Mouse (Mus musculus) frontal cortex, adult (tissue): ENCODE measurements around the gene Tuba1b.
"Not testable (repeated sequence)": the region's sequence is repeated elsewhere in the genome, so short reads cannot be mapped to it uniquely, and the experiment has no call there.

Experiments
- ATAC-seq: cut with Nextera tagmentation; 2 replicates; pipeline ENCODE4 v1.9.2; 2017; ENCODE audit warnings: mild to moderate bottlenecking, moderate library complexity, mixed read lengths; ENCODE audit not compliant: low TSS enrichment

Gene Tuba1b

DNA sequence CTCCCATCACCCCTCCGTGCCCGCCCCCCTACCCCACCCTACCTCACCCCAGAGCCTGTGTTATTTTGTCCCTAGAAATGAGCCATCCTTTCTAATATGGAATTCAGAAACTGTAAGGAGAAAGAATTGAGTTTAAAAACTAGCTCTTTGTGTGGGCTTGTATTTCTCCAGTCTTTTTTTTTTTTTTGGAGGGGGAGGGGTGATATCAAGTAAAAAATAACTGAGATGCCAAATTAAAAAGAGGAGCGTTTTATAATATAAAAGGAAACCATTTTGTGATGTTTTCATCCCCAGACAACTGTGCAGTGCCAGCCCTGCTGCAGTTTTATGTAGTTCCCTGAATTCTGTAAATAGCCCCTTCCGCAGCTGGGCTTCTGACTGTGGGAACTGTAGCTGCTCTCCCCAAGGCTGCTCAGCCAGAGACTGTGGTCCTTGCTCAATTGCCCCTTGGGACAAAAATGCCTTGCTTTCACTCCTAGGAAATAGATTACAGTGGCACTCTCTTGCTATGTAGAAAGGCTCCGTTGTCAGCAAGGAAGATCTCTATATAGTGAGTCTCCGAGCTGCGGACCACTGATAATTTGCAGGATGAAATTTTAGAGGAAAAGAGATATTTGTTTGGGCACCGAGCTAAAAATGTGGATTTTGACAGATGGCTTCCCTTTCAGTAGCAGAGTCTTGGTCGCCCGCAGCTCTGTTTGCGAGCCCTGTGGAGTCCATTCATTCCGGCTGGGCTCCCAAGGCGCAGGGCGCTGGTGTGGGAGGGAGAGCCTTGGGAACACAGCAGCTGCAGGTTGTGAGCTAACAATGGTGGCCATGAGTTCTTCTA lies 20.3 kb upstream of the Tuba1b start:
- peak; percentile 42; the same call in 1 of the 2 replicates for ATAC-seq

DNA sequence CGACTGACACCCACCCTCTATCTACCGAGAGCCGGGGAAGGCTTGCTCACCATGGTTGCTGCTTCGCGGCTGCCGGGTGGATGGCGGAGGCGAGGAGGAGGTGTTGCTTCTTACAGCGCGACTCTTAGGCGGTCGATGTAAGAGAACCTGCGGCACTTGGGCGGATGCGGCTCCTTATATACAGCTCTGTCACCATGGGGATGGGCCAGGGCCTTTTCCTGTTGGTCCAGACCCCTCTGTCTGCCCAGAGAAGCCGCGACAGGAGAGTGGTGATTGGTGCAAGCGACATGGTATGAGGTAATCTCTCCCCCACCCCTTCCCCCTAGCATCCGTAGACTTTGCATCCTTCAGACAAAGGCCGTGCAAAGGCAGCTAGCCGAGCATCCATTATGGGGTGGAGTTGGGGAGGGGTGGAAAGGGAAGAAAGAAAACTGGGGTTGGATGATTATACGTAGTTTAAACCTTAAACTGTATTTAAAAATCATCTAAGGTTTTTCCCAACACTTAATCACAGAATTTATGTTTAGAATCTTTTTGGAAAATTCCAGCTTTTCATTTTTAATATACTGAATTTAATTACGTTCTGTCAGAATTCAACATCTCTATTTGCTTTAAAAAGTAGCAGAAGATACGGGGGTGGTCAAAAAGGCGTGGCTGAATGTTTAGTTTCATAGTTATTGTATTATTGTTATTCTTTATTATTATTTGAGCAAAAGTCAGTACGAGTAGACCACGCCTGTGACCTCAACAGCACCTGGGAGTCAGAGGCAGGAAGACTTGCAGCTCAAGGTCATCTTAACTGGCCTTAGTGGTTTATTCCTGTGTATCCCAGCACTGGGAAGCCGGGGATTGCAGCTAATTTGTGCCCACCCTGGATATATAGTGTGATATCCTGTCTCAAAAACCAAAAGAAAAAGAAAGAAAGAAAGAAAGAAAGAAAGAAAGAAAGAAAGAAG lies 19.3 kb upstream of the Tuba1b start, which contains the start of the genes Gm49450 and Tuba1a:
Gene Gm49450 (minus strand): TSS at position 151 of the 956 bp plus-strand sequence.
Gene Tuba1a (minus strand): TSS at position 303 of the 956 bp plus-strand sequence.
- peak; percentile 91 for ATAC-seq

DNA sequence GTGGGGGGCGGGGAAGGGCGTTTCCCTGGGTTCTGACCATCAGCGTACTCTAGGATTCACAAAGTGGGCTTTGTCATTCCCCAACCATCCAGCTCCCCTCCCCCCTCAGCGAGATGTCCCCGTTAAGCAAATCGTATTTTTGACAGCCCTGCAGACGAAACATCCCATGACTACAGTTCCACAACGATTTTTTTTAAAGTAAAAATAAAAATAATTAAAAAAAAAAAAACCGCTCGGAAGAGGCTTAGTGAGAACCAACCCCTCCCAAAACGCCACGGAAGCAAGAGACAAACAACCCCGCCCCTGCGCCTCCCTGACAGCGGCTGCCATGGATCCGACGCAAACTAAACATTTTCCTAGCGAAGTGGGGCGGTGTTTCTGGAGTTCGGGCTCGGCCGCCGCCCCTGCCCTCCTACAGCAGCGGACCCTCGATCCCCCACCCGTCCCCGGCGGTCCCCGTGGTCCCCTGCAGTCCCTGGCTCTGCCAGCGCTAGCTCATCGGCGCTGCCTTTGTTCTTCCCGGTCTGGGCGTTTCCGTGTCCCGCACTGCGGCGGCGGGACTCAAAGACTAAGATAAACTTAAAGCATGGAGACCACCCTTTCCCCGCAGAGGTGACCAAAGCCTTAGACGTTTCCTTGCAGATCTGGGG lies 18.5 kb upstream of the Tuba1b start:
- ATAC-seq, result peak; percentile 16; the same call in 1 of the 2 replicates

DNA sequence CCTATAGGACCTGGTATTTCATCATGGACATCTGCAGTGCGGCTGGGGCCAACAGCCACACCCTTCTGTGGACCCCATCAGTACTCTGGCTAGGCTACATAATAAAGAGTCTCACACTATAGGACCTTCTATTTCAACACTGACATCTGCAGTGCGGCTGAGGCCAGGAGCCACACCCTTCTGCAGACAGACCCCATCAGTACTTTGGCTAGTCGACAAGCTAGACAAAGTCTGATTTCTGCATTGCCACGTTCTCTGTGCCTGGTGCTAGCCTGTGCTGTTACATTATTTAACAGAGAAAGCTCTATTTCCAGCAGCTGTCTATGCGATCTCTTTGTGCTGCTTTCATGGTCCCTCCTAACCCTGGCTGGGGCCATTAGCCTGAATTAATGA lies 17.7 kb upstream of the Tuba1b start:
- ATAC-seq, result no peak

DNA sequence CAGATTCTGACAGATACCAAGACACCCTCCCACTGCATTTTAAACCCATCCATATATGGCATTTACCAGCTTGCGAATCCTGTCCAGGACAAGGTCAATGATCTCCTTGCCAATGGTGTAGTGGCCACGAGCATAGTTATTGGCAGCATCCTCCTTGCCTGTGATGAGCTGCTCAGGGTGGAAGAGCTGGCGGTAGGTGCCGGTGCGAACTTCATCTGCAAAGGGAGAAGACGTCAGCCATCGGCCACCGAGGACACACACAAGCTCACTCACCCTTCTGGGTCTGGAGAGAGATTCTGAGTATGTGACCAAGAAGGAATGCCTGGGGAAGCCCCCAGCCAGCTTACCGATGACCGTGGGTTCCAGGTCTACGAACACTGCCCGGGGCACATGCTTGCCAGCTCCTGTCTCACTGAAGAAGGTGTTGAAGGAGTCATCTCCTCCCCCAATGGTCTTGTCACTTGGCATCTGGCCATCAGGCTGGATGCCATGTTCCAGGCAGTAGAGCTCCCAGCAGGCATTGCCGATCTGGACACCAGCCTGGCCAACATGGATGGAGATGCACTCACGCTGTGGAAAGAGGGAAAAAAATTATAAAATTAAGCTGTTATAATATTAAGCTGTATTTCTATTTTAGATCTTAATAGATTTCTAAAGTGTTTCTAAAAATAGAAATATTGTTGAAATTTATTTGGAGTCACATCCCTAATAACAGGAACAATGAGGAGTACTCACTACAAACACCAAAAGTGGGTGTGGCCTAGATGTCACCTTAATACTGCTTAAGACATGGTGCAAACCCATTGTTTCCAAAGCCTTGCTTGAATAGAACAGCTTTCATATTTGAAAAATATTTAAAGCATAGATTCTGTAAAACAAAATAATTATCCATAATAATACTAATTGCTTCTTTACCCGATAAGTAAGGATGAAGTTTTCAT lies 17.0 kb upstream of the Tuba1b start:
- not testable (repeated sequence) for ATAC-seq

DNA sequence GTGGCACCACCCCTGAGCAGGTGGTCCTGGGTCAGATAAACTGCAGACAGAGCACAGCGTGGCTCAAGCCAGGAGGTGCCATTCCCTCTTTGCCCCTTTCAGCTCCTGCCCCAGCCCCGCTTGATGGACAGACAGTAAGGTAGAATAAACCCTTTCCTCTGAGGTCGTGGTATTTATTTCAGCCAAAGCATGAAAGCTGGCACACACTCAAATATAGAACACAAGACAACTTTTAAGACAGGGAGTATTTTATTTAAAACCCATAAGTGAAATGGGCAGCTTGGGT lies 15.2 kb upstream of the Tuba1b start:
- ATAC-seq, result no peak

DNA sequence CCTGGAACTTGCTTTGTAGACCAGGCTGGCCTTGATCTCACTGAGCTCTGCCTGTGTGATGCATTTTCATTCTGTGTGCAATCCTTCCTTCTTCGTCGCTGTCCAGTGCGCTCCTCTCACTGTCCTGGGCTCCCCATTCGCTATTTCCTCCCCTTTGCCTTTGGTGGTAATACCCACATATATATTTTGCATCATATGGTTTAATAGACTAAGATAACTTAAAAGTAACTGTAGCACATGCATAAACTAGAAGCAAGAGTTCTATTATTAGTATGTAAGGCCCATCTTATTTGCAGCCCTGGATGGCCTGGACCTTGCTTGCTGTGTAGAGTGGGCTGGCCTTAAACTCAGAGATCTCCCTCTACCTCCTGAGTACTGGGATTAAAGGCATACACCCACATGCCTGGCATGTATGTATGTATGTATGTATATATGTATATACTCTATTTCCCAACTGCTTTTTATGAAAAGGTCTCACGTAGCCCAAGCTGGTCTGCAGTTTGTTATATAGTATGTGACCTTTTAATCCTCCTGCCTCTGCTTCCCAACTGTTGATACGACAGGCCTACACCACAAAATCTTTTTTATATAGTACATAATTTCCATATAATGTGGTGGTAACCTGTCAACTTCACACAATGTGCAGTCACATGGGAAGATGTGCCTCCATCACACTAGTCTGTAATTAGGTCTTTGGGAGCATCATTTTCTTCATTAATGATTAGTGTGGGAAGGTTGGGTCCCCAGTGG lies 14.7 kb upstream of the Tuba1b start:
- ATAC-seq, result no peak

DNA sequence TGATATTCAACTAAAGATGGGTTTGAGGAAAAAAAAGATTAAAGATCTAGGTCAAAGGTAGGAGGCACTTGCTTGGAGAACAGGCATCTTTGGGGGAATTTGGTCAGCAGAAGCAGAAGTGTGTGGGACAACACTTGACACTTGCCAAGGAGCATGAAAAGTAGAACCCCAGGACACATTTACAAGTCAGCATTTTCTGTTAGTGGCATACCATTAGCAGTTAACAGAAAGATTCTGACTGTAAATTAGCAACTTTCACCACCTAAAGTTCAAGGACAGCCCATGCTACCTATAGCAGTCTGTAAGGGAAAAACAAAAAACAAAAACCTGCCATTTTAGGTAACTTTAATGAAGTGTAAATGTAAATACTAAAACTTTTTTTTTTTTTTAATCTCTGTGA lies 14.0 kb upstream of the Tuba1b start:
- ATAC-seq, result no peak

DNA sequence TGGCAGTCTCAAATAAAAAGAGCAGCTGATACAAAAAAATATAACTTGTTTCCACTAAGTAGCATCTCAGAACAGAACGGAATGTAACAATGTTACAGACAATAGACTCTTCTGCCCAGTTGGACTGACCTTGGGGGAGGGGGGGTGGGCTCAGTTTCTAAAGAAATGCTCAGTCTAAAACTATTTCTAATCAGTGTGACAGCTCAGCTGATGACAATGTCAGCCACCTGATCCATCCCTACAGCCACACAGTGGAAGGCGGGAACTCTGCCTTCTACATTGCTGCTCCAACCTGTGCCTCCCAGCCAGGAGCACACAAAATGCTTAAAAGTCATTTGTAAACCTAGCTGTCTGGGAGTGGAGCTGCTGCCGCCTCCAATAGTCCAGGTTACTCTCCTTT lies 13.5 kb upstream of the Tuba1b start:
- ATAC-seq, result no peak

DNA sequence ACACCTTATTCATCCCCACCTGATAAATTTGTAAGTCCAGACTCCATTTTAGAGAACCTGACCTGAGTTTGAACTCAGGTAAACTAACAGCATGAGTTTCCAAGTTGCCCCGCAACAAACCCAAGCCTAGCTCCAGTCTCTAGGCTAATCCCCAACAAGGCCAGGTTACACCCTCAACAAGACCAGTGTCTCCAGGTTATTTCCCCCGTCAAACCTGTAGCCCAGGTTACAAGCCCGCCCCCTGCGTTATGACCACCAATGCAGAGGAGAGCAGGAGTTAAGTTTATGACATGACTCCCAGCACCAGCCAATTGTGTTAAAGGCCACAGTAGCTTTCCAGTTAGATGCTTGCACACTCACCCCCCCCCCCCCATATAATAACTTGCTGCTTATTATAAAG lies 8.8 kb upstream of the Tuba1b start:
- ATAC-seq, result no peak

DNA sequence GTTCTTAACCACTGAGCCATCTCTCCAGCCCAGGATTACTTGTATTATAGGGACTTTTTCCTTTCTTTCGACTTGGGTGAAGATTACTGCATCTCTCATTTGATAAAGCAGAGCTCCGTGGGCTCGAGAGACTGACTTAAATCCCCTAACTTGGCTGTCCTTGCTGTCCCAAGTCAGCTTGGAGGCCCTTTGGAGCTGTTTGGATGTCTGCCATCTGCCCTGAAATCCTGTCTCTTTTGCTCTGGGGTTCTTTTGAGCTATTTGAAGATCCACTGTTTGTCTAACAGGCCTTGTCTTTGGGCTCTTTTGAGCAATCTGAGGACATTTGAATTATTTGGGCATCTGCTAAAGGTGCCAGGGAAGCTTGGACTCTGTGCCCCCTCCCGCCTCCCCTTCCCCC lies 7.7 kb upstream of the Tuba1b start:
- no peak for ATAC-seq

DNA sequence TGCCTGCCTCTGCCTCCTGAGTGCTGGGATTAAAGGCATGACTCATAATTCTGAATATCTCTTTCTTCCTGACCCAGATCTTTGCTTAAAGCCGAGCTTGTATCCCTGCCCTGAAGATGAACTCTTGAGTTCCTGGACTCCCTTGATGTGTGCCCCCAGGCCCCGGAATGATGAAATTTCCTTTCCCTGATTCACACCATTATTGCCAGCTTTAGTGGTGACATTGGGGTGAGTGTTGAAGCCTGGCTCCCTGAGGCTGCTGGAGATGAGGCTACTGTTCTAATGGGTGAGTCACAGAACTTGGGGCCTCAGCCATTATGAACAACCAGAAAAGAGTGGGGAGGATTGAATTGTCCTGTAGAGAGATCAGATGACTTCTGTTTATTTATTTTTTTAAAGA lies 7.2 kb upstream of the Tuba1b start:
- ATAC-seq, result no peak

DNA sequence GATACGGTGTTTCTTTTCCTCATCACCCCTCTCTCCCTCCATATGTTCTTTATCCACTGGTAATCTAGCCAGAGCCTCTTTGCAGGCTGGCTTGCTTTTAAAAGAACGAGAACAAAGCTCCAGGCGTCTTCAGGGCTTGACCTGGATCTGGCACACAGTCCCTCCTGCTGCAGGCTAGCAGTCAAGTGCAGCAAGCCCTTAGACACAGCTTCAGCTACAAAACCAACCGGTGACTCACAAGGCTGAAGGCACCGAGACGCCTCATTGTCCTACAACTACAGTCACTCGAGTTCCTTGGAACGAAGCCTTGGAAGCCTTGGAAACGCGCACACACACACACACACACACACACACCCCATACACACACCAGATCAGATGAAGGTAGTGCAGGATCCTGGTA lies 6.5 kb upstream of the Tuba1b start:
- no peak for ATAC-seq

DNA sequence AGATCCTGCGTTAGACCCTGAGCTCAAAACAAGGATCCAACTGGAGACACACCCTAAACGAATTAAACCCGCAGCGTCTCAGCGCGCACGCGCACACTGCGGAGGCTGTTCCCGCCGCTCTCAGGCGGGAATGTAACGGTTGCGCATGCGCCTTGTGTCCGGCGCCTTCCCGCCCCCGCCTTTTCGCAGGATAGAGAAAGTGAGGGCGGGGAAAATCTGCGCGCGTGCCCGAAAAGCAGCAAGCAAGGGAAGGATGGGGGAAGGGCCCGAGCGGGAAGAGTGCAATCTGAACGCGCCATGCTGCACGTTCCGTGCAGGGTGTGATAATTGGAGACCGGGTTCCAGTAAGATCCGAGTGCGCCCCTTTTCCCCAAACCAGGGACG lies 540 bp downstream of the Tuba1b start:
- peak; percentile 76 for ATAC-seq

DNA sequence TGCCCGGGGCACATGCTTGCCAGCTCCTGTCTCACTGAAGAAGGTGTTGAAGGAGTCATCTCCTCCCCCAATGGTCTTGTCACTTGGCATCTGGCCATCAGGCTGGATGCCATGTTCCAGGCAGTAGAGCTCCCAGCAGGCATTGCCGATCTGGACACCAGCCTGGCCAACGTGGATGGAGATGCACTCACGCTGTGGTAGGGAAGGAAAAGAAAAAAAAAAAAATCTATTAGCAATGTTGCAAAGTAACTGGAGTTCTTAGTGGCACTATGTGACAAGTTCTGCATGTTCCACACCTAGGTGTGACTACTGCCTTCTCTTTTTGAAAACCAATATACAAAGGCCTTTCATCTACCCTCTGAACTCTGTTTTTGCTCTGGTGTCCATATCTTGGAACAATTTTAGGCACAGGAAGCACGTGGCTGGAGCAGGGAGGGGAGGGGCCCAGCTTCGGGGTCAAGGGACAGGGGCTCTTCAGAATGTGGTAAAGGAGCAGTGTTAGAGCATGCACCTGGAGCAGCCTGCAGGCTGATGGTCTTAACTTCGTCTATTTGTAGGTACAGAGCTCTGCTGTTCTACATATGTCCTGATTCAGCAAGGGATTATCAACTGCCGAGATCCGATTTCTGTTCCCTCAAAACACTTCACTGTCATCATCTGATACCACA lies 1.2 kb downstream of the Tuba1b start:
- ATAC-seq, result not testable (repeated sequence)

DNA sequence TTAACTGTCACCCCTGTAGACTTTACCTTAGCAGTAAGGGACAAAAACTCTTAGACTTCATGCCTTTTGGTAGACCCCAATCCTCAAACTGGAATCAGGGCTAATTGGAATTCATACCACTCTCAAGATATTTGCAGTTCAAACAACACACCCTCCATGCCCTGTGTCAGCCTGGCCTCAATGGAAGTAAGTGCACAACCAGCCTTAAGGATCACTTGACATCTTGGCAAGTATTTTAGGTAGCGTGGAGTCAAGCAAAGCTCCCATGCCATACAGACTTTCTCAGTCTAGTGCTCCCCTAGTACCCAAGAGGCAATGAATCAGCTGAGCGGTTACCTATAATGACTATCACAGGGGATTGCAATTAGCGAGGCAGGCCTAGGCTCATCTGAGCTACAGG lies 3.4 kb downstream of the Tuba1b start:
- ATAC-seq, result no peak

DNA sequence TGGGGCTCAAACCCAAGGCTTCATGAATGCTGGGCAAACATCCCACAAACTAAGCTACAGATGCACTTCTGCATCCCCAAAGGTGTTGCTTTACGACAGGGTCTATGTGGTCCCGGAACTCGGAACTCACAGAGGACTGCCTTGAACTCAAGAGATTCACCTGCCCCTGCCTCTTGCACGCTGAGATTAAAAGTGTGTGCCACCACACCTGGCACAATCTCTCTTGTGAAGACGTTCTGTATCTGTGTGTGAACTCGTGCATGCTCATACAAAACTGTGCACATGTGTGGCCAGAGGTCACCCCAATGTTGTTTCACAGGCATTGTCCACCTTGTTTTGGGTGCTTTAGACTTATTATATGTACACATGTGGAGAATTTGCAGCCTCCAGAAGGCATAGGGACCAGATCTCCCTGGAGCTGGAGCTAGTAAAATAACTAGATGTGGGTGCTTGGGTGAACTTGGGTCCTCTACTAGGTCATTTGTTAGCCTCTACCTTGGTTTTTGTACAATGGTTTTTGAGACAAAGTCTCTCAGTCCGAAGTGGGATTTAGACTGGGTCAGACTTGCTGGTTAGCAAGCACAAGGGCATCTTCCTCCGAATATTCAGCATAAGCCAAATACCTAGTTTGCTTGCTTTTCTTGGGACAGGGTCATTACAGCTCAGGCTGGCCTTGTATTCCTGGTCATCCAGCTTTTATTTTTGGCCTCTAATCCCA lies 4.2 kb downstream of the Tuba1b start:
- ATAC-seq, result no peak

DNA sequence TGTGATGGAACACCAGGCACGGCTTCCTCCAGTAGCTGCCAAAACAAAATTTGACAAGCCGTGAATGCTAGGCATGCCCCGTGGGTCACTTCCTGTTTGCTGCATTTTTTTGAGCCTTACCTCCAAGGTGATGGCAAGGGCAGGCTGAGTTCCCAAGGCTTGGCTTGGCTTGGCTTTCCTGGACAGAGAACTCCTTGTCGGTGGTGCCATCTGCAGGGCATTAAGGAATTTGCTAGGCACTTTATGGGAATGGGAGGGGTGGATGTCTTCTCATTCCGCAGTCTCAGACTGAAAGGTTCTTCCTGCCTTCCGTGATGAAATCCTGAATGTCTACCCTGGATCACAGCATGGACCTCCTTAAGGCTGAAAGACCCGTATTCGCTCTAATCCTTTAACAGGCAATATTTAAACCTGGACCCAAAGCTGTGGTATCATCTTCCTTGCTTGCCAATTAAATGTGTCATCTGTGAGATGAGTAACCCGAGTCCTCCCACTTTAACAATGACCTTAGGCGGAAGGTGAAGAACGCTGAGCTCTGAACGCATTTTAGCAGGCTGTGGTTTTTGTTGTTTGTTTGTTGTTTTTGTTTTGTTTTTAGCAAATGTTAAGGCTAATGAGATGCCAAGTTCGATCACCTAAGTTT lies 5.6 kb downstream of the Tuba1b start:
- ATAC-seq, result peak; percentile 80

DNA sequence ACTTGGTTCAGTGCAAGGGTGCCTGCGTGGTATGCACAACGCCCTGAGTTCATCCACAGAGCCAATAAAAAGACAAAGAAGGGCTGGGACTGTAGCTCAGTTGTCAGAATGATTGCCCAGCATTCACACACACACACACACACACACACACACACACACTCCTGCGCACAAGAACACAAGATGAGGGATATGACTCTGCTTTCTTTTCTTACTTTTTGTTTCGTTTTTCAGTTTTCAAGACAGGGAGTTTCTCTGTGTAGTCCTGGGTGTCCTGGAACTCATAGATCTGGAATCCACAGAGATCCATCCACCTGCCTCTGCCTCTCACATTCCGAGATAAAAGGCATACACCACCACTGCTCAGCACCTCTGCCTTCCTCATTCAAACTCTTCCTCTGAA lies 6.8 kb downstream of the Tuba1b start:
- ATAC-seq, result no peak
